Mouse (Mus musculus) heart, postnatal 0 days (tissue): ENCODE results near the gene Eed. TPM values are rescaled to one million over a fixed set of nuclear protein-coding genes. Genes with fewer than 3 reads are reported as not detected.

Source experiments
- ATAC-seq: fragments of 200-750 bp; cut with Nextera tagmentation; 2 replicates; pipeline ENCODE4 v1.8.0; 2017; ENCODE audit warnings: low read depth, moderate number of reproducible peaks, moderate library complexity; ENCODE audit not compliant: insufficient read depth
- DNase-seq: peaks from one replicate; pipeline ENCODE4 v3.0.0-alpha.2; 2016; ENCODE audit warnings: low spot score
- H3K27ac ChIP-seq: fragments of 300-500 bp; sonication (generic); 2 replicates; pipeline ENCODE4 v1.5.1; 2014; ENCODE audit warnings: low read depth, mild to moderate bottlenecking
- H3K27me3 ChIP-seq: fragments of 300-500 bp; sonication (generic); 2 replicates; pipeline ENCODE4 v1.6.1; 2014; ENCODE audit warnings: low read length, mixed read lengths; ENCODE audit not compliant: control insufficient read depth, insufficient read depth
- H3K36me3 ChIP-seq: fragments of 300-500 bp; sonication (generic); replicated peaks from 2 replicates; pipeline ENCODE4 v1.6.1; 2014; ENCODE audit warnings: low read length, mixed read lengths; ENCODE audit not compliant: control insufficient read depth, insufficient read depth
- H3K4me1 ChIP-seq: fragments of 300-500 bp; sonication (generic); 2 replicates; pipeline ENCODE4 v1.6.1; 2014; ENCODE audit warnings: antibody characterized with exemption; ENCODE audit not compliant: control insufficient read depth, insufficient read depth
- H3K4me2 ChIP-seq: fragments of 300-500 bp; sonication (generic); 2 replicates; pipeline ENCODE4 v1.6.1; 2014; ENCODE audit warnings: low read depth, mild to moderate bottlenecking, low read length, moderate library complexity
- H3K4me3 ChIP-seq: fragments of 300-500 bp; sonication (generic); 2 replicates; pipeline ENCODE4 v1.5.1; 2014; ENCODE audit warnings: low read depth, low read length
- H3K9ac ChIP-seq: fragments of 300-500 bp; sonication (generic); replicated peaks from 2 replicates; pipeline ENCODE4 v1.6.1; 2014; ENCODE audit warnings: low read depth, low read length, mixed read lengths
- H3K9me3 ChIP-seq: fragments of 300-500 bp; sonication (generic); replicated peaks from 2 replicates; pipeline ENCODE4 v1.6.1; 2016; ENCODE audit warnings: low read length; ENCODE audit not compliant: control insufficient read depth
- CTCF ChIP-seq: IDR thresholded peaks from 2 replicates; pipeline ENCODE4 v1.5.1; 2016; ENCODE audit warnings: antibody characterized with exemption, control low read depth, low read depth
- EP300 ChIP-seq: IDR thresholded peaks from 2 replicates; pipeline ENCODE4 v1.6.1; 2016; ENCODE audit warnings: antibody characterized with exemption, low read depth
- WGBS: fragments of 180-500 bp; shearing (Covaris S2); extraction: QIAGEN DNeasy Blood & Tissue Kit; methylation state at CpG from one replicate; pipeline ENCODE4 v1.1.7; 2014; 5-methylcytosine and 5-hydroxymethylcytosine counted together
- polyA plus RNA-seq: library from polyadenylated mRNA; unstranded; fragments of >200 nt; fragmentation: Nextera tagmentation; extraction: Ambion mirVana; gene quantifications from 2 replicates; pipeline ENCODE4 v1.2.1, GENCODE M21; 2015
- total RNA-seq: library from RNA; depleted of rRNA; stranded (reverse); fragments of >200 nt; gene quantifications from 2 replicates; pipeline ENCODE4 v1.2.3, GENCODE M21; 2014; ENCODE audit warnings: low replicate concordance; rRNA removed

The Eed gene
- 16.5 and 38.1 TPM in 2 replicates for total RNA-seq
- polyA plus RNA-seq, result 26.7 and 27.9 TPM in 2 replicates

DNA sequence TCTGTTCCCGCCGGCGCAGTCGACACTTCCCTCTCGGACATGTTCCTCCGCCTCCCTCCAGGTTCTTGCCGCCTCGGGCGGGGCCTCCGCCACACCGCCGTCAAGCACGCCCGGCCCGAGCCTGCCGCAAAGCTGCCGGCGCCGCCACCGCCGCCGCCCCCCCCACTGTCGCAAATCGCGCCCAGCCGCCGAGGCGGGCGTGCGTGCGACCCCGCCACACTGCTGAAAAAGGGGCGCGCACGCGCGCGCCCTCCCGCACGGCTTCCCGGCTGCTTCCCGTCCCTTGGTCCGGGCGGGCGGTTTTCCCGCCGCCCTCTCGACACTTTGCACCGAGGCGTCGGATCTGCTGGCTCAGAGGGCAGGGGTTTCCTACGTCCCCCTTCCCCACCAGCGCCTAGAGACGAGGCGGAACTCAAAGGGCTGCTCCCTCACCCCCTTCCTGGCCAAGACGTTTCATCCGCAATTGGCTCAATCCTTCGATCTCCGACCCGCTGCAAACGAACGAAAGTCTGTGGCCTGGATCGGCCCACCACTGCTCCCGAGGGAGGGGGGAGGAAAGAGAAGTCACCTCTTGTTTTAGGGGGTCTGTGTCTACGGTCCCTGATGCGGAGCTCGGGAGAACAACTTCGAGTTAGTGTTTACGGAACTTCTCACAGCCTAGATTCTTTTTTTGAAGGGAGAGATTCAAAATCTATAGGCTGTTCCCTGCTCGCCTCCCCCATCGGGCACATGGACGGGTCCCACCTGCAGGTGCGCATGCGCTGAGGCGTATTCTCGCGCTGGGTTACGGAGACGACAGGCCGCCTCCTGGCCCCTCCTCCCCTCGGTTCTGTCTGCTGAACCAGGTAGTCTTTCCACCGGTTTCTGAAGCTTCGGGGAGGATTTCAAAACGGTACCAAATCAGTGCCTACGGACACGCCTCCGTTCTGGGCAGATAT lies at the start of gene Eed:
TSS of gene Eed (minus strand) at position 499 of the 938 bp plus-strand sequence.
- H3K4me1 ChIP-seq, result peaks cover 13% of the 10 kb centered on the region
- peak within 1 kb of the TSS; percentile 99 for H3K27ac ChIP-seq
- H3K9me3 ChIP-seq, result no peaks in the 10 kb centered on the region
- peak; percentile 95 for DNase-seq
- peak within 1 kb of the TSS; percentile 87 for H3K4me3 ChIP-seq
- no peaks in the 10 kb centered on the region for H3K27me3 ChIP-seq
- H3K4me2 ChIP-seq, result peak within 1 kb of the TSS; percentile 95
- peaks cover 9% of the 10 kb centered on the region for H3K36me3 ChIP-seq
- ATAC-seq, result peak; percentile 89
- no peak for TF ChIP-seq CTCF
- TF ChIP-seq EP300, result peak; percentile 53; the same call in 1 of the 2 replicates
- WGBS, result under 1% methylated on average over 83 of the region's 87 CpGs
- H3K9ac ChIP-seq, result peak within 1 kb of the TSS; percentile 93

DNA sequence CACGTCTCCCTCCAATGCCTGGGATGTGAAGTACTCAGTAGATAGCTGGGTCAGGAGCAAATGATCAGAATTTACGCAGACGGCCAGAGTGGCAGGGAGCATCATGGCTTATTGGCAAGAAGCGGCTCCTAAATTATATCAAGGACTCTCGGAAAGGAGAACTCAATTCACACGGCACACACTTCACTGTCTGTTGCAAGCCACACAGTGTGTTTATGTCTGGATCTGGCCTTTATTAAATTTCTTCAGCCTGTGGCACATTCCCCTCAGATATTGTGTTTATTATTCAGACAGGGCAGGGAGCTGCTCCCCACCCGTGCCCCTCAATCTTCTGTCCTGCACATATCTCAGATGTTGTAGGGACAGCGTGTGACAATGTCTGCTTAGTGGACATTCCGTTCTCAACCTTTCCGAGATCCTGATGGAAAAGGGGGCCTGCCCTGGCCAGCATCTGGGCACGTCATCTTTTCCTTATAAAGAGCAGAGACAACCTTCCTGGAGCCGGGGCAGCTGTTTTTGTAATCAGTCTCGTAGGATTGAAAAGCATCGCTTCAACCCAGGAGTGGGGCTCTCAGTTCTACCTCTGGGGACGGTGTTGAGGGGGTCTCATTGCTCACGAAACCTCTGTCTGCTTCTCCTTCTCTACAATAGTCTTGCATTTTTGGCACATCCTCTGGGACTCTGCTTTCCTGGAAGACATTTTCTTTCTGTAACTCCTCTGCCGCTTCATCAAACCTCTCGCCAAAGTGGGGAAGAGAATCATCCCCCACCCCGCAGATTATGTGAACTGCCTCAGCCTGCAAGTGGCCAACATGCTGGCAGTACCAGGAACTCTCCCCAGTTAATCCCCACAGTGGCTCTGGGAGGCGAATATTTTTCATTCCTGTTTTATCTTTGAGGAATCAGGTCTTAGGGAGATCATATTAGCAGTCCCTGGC lies 49.0 kb upstream of the Eed start:
- WGBS, result 20% methylated on average over 20 of the region's 20 CpGs
- Histone ChIP-seq H3K27me3 (no peaks in the 10 kb centered on the region), H3K4me3 (peak overlapping the region; percentile 17), H3K9ac (peak overlapping the region; percentile 40), H3K36me3 (no peaks in the 10 kb centered on the region), H3K9me3 (no peaks in the 10 kb centered on the region), H3K4me1 (peaks cover 25% of the 10 kb centered on the region), H3K27ac (peak overlapping the region; percentile 91), H3K4me2 (peak overlapping the region; percentile 37)
- peak; percentile 100 for TF ChIP-seq EP300
- TF ChIP-seq CTCF, result no peak
- ATAC-seq (peak; percentile 89), DNase-seq (peak; percentile 91)

DNA sequence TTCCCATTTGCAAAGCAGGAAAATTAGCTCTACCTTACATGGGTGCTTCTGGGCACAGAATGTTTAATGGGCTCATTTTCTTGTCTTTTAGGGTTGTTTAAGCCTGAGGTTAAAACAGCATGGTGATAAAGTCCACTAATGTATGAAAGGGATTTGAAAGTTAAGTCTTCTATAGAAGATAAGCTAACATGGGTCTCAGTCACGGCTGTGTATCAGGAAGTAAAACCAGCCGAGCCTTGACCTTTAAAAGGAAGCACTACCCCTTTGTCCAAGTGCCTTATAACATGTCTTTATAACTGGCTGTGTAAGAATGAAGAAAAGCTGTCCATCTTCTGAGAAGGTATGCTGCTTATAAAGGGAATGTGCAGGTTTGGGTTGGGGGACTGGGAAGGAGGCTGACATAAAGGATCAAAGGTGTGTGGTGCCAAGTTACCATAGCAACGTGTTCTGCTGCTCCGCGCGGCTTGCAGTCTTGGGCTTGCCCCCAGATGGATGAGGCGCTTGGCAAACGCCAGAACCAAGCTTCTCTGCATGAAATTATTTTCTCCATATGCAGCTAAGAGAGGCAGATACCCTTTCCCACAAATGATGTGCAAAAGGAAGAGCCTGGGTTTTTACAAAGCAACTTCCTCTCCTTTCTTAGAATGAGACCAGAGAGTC lies 48.2 kb upstream of the Eed start:
- Histone ChIP-seq H3K4me3 (peak overlapping the region; percentile 17; the same call in 1 of the 2 replicates), H3K4me1 (peaks cover 25% of the 10 kb centered on the region), H3K27me3 (no peaks in the 10 kb centered on the region), H3K4me2 (peak overlapping the region; percentile 37), H3K9ac (peak overlapping the region; percentile 35; the same call in 1 of the 2 replicates), H3K27ac (peak overlapping the region; percentile 91), H3K9me3 (no peaks in the 10 kb centered on the region), H3K36me3 (no peaks in the 10 kb centered on the region)
- ATAC-seq (no peak), DNase-seq (no peak)
- no peak for TF ChIP-seq EP300
- no peak for TF ChIP-seq CTCF
- 27% methylated on average over 8 of the region's 8 CpGs for WGBS

GRCm38 (mm10) chr7:90024975-90025374 lies 44.2 kb upstream of the Eed start:
- TF ChIP-seq EP300 (no peak), CTCF (no peak)
- WGBS, result 53% methylated on average over 6 of the region's 6 CpGs
- ATAC-seq (no peak), DNase-seq (no peak)
- Histone ChIP-seq H3K36me3 (no peaks in the 10 kb centered on the region), H3K27me3 (no peaks in the 10 kb centered on the region), H3K27ac (no peak overlapping the region), H3K9ac (no peak overlapping the region), H3K4me1 (peaks cover 20% of the 10 kb centered on the region), H3K4me3 (no peak overlapping the region), H3K9me3 (no peaks in the 10 kb centered on the region), H3K4me2 (no peak overlapping the region)
